Mouse (Mus musculus): Measurements from ENCODE around the gene Nsf.

The Nsf gene

GRCm38 (mm10) chr11:103772505-103773386, 181.1 kb downstream of the Nsf start:
- DNase-seq (ENCODE audit: low spot score in 2 of 2), result no peak
